Mouse (Mus musculus) E14TG2a.4 (cell line): ENCODE data around the gene Npas2.

Source experiments
- CTCF ChIP-seq: conservative IDR thresholded peaks from 2 replicates; pipeline ENCODE4 v1.5.1; 2014; ENCODE audit warnings: low read length
- NANOG ChIP-seq: IDR thresholded peaks from 2 replicates; pipeline ENCODE4 v1.6.1; 2014; ENCODE audit warnings: borderline replicate concordance, low read length, mixed read lengths

GRCm38 (mm10) chr1:39378540-39378939 lies 185.0 kb downstream of the Npas2 start:
- TF ChIP-seq CTCF (no peak), NANOG (no peak)
